Mouse (Mus musculus) thymus, postnatal 14 days (tissue): ENCODE data around the gene Cxcl5.
"Not testable (repeated sequence)": the region's sequence is repeated elsewhere in the genome, so short reads cannot be mapped to it uniquely, and the experiment has no call there.

Experiments used
- DNase-seq: peaks from one replicate; pipeline ENCODE4 v3.0.0; 2021

Cxcl5 gene

DNA sequence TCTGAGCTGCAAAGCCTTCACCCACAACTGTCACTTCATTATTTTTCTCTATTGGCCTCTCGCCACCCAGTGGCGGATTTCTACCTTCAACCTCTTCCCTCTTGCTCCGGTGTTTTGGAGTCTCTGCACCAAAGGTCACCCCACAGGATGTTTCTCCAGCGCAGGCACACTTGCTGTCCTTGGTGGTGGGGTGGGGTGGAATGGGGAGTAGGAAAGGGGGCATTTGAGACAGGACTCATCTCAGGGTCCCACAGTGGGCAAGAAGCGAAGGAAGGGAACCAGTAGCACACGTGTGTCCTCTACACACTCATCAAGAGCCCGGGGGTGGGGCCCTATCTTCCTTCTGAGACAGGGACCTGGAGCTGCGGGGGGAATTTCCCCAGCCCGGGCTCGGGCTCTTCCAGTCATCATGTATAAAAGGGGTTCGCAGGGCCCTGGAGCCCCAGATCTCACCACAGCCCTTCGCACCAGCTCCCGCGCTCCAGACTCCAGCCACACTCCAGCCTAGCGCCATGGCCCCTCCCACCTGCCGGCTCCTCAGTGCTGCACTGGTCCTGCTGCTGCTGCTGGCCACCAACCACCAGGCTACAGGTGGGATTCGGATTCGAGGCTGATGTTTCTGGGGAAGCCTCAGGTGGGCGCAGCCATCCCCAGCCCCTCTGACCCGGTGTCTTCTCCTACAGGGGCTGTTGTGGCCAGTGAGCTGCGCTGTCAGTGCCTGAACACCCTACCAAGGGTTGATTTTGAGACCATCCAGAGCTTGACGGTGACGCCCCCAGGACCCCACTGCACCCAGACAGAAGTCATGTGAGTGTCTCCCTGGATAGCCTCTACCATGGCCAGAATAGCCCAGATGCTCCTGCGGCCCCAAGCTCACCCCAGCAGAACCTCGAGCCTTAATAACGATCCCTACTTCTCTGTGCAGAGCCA lies 26.8 kb downstream of the Cxcl5 start, which contains the start of gene Cxcl3:
Gene Cxcl3, plus strand, starts transcription at position 445 of the 930 bp plus-strand sequence.
- peak; percentile 2 for DNase-seq

- DNase-seq = no peak
Observed at GRCm38 (mm10) chr5:90788114-90788513, 29.0 kb downstream of the Cxcl5 start.

DNA sequence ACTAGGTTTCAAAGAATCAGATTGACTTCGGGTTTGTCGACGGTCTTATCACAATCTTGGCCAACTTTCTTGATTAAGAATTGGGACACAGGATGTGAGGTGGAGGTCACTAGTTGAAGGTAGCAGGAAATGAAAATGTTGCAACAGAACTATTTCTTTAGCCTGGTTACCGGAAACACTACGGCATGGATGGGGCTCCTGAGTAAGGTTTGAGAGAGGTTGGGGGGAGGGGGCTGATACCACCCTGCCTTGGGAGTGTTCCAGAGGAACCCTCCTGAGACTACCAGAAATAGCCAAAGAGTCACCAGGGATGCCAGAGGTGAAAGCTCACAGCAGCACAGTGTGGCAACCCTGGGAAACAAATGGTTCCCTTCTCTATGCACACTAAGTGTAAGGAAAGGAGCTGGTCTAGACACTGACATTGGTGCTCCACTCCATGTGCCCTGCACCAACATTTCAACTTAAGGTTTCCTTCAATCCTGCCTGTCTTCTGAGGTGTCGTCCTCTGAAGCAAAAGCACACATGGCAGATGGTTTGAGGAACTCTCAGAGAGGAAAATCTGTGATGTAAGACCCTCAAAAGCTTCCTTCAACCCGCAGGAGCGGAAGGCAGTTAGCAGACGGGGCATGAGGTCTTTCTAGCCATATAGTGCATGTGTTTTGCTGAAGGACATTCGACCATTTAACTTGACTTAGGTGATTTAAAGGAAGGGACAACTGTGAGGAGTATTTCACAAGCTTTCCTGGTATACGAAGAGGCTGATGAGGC lies 30.3 kb downstream of the Cxcl5 start:
- no peak for DNase-seq

- no peak for DNase-seq
Observed at GRCm38 (mm10) chr5:90790074-90790502, 30.9 kb downstream of the Cxcl5 start.

DNA sequence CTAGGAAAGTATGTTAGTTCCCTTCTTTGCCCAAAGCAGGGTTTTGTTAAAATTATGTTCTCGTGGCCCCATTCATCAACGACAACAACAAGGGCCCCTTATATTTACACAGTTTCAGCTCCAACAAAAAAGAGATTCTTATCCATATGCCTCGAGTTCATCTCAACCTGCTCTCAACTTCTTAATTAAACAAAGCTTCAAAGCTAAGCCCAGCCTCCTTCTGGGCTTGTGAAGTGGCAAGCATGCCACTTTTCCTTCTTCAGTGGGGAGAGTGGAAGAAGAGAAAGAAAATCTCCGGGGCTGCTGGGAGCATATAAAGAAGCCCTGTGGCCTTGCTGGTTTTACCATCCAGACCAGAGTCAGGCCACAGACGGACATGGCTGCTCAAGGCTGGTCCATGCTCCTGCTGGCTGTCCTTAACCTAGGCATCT lies 35.0 kb downstream of the Cxcl5 start, which contains the start of gene Cxcl15:
Gene Cxcl15, plus strand, starts transcription at position 340 of the 431 bp plus-strand sequence.
- no peak for DNase-seq

DNA sequence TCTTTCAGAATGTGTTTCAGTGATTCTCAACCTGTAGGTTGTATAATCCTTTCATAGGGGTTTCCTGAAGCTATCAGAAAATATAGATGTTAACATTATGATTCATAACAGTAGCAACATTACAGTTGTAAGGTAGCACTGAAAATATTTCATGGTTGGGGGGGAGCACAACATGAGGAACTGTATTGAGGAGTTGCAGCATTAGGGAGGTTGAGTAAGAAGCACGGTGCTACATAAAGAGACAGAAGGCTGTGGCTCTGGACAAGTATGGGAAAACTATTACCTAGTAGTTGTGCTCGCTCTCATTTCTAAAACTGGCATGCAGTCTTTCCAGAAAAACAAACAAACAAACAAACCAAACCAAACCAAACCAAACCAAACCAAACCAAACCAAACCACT lies 36.2 kb downstream of the Cxcl5 start:
- not testable (repeated sequence) for DNase-seq

DNA sequence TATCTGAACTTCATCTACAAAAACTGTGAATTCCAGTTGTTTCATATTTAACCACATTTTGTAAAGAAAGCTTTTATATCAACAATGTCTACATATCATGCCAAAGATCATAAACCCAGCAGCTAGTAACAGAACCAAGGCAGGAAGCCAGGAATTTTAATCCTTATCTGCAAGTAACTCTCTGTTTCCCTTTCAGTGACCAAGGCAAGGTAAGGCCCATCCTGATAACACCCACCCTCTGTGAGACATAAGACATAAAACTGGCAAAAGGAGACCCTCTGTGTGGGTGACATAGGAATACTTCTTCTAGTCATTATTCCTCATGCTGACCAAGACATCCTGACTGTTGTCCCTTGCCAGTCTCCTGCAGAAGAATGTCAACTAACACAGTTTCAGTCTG lies 45.4 kb downstream of the Cxcl5 start:
- DNase-seq = no peak

GRCm38 (mm10) chr5:90806050-90806449 lies 46.9 kb downstream of the Cxcl5 start:
- DNase-seq = no peak

- no peak for DNase-seq
Observed at GRCm38 (mm10) chr5:90807176-90807950, 48.2 kb downstream of the Cxcl5 start.
